Mouse (Mus musculus) testis, adult 2 months (tissue): ENCODE measurements around the gene Pdzk1ip1. TPM values are rescaled to one million over a fixed set of nuclear protein-coding genes. Genes with fewer than 3 reads are reported as not detected.

Experiments
- H3K27ac ChIP-seq: fragments of 200-500 bp; 2 replicates; pipeline ENCODE4 v1.5.1; 2012; ENCODE audit warnings: low read depth, low read length; ENCODE audit not compliant: control insufficient read depth, insufficient read depth
- H3K27me3 ChIP-seq: fragments of 200-500 bp; 2 replicates; pipeline ENCODE4 v1.6.1; 2012; ENCODE audit warnings: mild to moderate bottlenecking, low read length, moderate library complexity; ENCODE audit not compliant: control insufficient read depth, insufficient read depth
- H3K36me3 ChIP-seq: fragments of 200-500 bp; 2 replicates; pipeline ENCODE4 v1.6.1; 2012; ENCODE audit warnings: mild to moderate bottlenecking, low read length; ENCODE audit not compliant: control insufficient read depth, insufficient read depth
- H3K4me1 ChIP-seq: fragments of 200-500 bp; 2 replicates; pipeline ENCODE4 v1.6.1; 2012; ENCODE audit warnings: low read length; ENCODE audit not compliant: control insufficient read depth, insufficient read depth
- H3K4me3 ChIP-seq: fragments of 200-500 bp; 2 replicates; pipeline ENCODE4 v1.5.1; 2012; ENCODE audit warnings: low read depth, mild to moderate bottlenecking, low read length, moderate library complexity, mixed read lengths; ENCODE audit not compliant: control insufficient read depth
- CTCF ChIP-seq: fragments of 200-500 bp; IDR thresholded peaks from 2 replicates; pipeline ENCODE4 v1.5.1; 2012; ENCODE audit warnings: low read depth, mild to moderate bottlenecking, inconsistent platforms, low read length, moderate library complexity; ENCODE audit not compliant: control insufficient read depth, insufficient read depth, insufficient replicate concordance
- POLR2A ChIP-seq: fragments of 200-500 bp; IDR thresholded peaks from 2 replicates; pipeline ENCODE4 v1.6.1; 2012; ENCODE audit warnings: low read depth, mild to moderate bottlenecking, inconsistent platforms, low read length, moderate library complexity; ENCODE audit not compliant: control insufficient read depth
- polyA plus RNA-seq: library from polyadenylated mRNA; depleted of rRNA; stranded (reverse); fragments of >200 nt; gene quantifications from 2 replicates; pipeline ENCODE4 v1.2.3, GENCODE M21; 2012

Gene Pdzk1ip1
- polyA plus RNA-seq, 1 experiment, result 353 TPM

- no peaks in the 10 kb centered on the region for H3K36me3 ChIP-seq
- H3K4me1 ChIP-seq, result peaks cover 17% of the 10 kb centered on the region
- no peak overlapping the region for H3K4me3 ChIP-seq
- H3K27me3 ChIP-seq, result no peaks in the 10 kb centered on the region; the same call in 1 of the 2 replicates
- H3K27ac ChIP-seq, result no peak overlapping the region
- TF ChIP-seq POLR2A, result no peak
- no peak for TF ChIP-seq CTCF
Measured at GRCm38 (mm10) chr4:115093331-115093864, 4.9 kb downstream of the Pdzk1ip1 start.

- Histone ChIP-seq H3K27me3 (no peaks in the 10 kb centered on the region; the same call in 1 of the 2 replicates), H3K4me3 (no peak overlapping the region), H3K27ac (no peak overlapping the region), H3K4me1 (peaks cover 14% of the 10 kb centered on the region), H3K36me3 (no peaks in the 10 kb centered on the region)
- TF ChIP-seq CTCF, result no peak
- no peak for TF ChIP-seq POLR2A
Measured at GRCm38 (mm10) chr4:115094056-115094455, 5.5 kb downstream of the Pdzk1ip1 start.

GRCm38 (mm10) chr4:115095671-115096434, 7.3 kb downstream of the Pdzk1ip1 start:
- Histone ChIP-seq H3K4me3 (peak overlapping the region; percentile 3), H3K27ac (no peak overlapping the region), H3K4me1 (peaks cover 12% of the 10 kb centered on the region), H3K27me3 (no peaks in the 10 kb centered on the region; the same call in 1 of the 2 replicates), H3K36me3 (no peaks in the 10 kb centered on the region)
- TF ChIP-seq POLR2A, result no peak
- no peak for TF ChIP-seq CTCF

- peaks cover 12% of the 10 kb centered on the region for H3K4me1 ChIP-seq
- TF ChIP-seq POLR2A, result no peak
- no peak for TF ChIP-seq CTCF
- H3K27me3 ChIP-seq, result no peaks in the 10 kb centered on the region; the same call in 1 of the 2 replicates
- H3K36me3 ChIP-seq, result no peaks in the 10 kb centered on the region
- no peak overlapping the region for H3K4me3 ChIP-seq
- no peak overlapping the region for H3K27ac ChIP-seq
Measured at GRCm38 (mm10) chr4:115096435-115097145, 8.1 kb downstream of the Pdzk1ip1 start.

- Histone ChIP-seq H3K27ac (no peak overlapping the region), H3K36me3 (no peaks in the 10 kb centered on the region), H3K27me3 (no peaks in the 10 kb centered on the region; the same call in 1 of the 2 replicates), H3K4me3 (no peak overlapping the region), H3K4me1 (peaks cover 14% of the 10 kb centered on the region)
- TF ChIP-seq CTCF (no peak), POLR2A (no peak)
Measured at GRCm38 (mm10) chr4:115097146-115097496, 8.6 kb downstream of the Pdzk1ip1 start.

GRCm38 (mm10) chr4:115101682-115102081, 13.2 kb downstream of the Pdzk1ip1 start:
- TF ChIP-seq POLR2A (no peak), CTCF (peak; percentile 98)
- Histone ChIP-seq H3K4me3 (no peak overlapping the region), H3K36me3 (no peaks in the 10 kb centered on the region), H3K27me3 (no peaks in the 10 kb centered on the region; the same call in 1 of the 2 replicates), H3K4me1 (peaks cover 2% of the 10 kb centered on the region), H3K27ac (no peak overlapping the region)

- Histone ChIP-seq H3K4me1 (peaks cover 2% of the 10 kb centered on the region; the same call in 1 of the 2 replicates), H3K4me3 (no peak overlapping the region), H3K36me3 (no peaks in the 10 kb centered on the region), H3K27me3 (no peaks in the 10 kb centered on the region), H3K27ac (no peak overlapping the region)
- TF ChIP-seq POLR2A (no peak), CTCF (no peak)
Measured at GRCm38 (mm10) chr4:115103510-115103909, 15.0 kb downstream of the Pdzk1ip1 start.

GRCm38 (mm10) chr4:115111167-115111566, 22.7 kb downstream of the Pdzk1ip1 start:
- Histone ChIP-seq H3K27ac (no peak overlapping the region), H3K27me3 (no peaks in the 10 kb centered on the region), H3K4me1 (no peaks in the 10 kb centered on the region), H3K36me3 (no peaks in the 10 kb centered on the region), H3K4me3 (no peak overlapping the region)
- TF ChIP-seq CTCF, result no peak
- no peak for TF ChIP-seq POLR2A
